Mouse (Mus musculus) ZHBTc4 (cell line): ENCODE results near the gene Gm14597.
A peak's percentile ranks its signal among the peaks of the same experiment; 100 is the strongest.
"Not testable (repeated sequence)": the region's sequence is repeated elsewhere in the genome, so short reads cannot be mapped to it uniquely, and the experiment has no call there.

Source experiments
- DNase-seq: peaks from one replicate; pipeline ENCODE4 v3.0.0-alpha.2; 2011; ENCODE audit warnings: low read depth, low spot score

The Gm14597 gene

GRCm38 (mm10) chrX:53608879-53609278, at the start of gene Gm14597:
TSS of gene Gm14597 (minus strand) at chrX:53608979.
- DNase-seq: not testable (repeated sequence)

GRCm38 (mm10) chrX:53652917-53653316, 44.1 kb upstream of the Gm14597 start:
- DNase-seq: not testable (repeated sequence)

GRCm38 (mm10) chrX:53645885-53646284, 37.1 kb upstream of the Gm14597 start:
- peak; percentile 8 for DNase-seq

- DNase-seq: peak; percentile 82
Observed at GRCm38 (mm10) chrX:53642980-53643961, 34.5 kb upstream of the Gm14597 start, which contains the start of gene Rtl8a. TSS of gene Rtl8a (minus strand) at chrX:53643682.

- not testable (repeated sequence) for DNase-seq
Observed at GRCm38 (mm10) chrX:53642604-53642979, 33.8 kb upstream of the Gm14597 start.

GRCm38 (mm10) chrX:53638107-53638506, 29.3 kb upstream of the Gm14597 start:
- DNase-seq: not testable (repeated sequence)

- DNase-seq: not testable (repeated sequence)
Observed at GRCm38 (mm10) chrX:53611395-53611794, 2.6 kb upstream of the Gm14597 start.

GRCm38 (mm10) chrX:53610571-53610970, 1.8 kb upstream of the Gm14597 start:
- peak; percentile 64 for DNase-seq

- peak; percentile 6 for DNase-seq
Observed at GRCm38 (mm10) chrX:53608122-53608813, 511 bp downstream of the Gm14597 start.

- peak; percentile 61 for DNase-seq
Observed at GRCm38 (mm10) chrX:53607242-53608121, 1.3 kb downstream of the Gm14597 start, which contains the start of gene Rtl8c. TSS of gene Rtl8c (plus strand) at chrX:53608032.

GRCm38 (mm10) chrX:53606176-53606575, 2.6 kb downstream of the Gm14597 start:
- DNase-seq: peak; percentile 64

GRCm38 (mm10) chrX:53599993-53600392, 8.8 kb downstream of the Gm14597 start:
- DNase-seq: not testable (repeated sequence)

- DNase-seq: not testable (repeated sequence)
Observed at GRCm38 (mm10) chrX:53583404-53583803, 25.4 kb downstream of the Gm14597 start.

- DNase-seq: not testable (repeated sequence)
Observed at GRCm38 (mm10) chrX:53581407-53581806, 27.4 kb downstream of the Gm14597 start.

GRCm38 (mm10) chrX:53579311-53579710, 29.5 kb downstream of the Gm14597 start:
- no peak for DNase-seq
